Mouse (Mus musculus) cerebellum, adult 2 months (tissue): ENCODE results near the gene Gli1.

Source experiments
- CTCF ChIP-seq: fragments of 200-500 bp; IDR thresholded peaks from 2 replicates; pipeline ENCODE4 v1.5.1; 2011; ENCODE audit warnings: low read depth, mild to moderate bottlenecking, control low read depth, low read length, moderate library complexity, borderline replicate concordance; ENCODE audit not compliant: insufficient read depth
- POLR2A ChIP-seq: fragments of 200-500 bp; IDR thresholded peaks from 2 replicates; pipeline ENCODE4 v1.6.1; 2011; ENCODE audit warnings: low read length, control low read depth, borderline replicate concordance; ENCODE audit not compliant: insufficient read depth

DNA sequence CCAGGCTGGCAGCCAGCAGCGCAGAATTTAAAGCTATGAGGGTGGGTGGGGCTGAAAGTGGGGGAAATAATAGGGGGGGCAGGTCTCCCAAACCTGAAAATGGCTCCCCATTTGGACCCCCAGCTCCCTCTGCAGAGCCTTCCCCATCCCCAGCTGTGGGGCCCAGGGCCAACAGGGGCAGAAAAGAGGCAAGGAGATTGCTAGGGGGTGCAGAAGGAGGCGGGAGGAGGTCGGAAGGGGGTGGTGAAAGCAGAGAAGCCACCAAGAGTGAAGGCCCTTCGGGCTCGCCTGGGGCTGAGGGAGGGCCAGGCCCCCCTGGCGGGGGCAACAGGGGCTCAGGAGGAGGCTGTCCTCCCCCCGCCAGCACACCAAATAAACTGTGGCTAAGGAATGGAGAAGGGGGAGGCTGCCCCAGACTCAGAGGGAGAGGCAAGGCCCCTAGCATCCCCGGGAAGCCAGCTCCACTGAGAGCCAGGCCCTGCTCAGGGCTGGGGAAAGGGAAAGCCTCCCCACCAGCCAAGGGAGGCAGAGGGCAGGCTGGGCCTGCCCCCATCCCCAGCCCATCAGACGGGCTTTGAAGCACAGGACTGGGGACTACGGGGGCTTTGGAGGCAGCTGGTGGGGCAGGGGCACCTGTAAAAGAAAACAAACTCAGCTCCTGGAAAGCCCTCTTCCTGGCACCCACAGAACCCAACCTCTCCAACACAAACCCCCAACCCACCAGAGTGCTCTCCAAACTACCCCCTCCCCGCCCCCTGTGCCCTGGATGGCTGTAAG lies 56.9 kb downstream of the Gli1 start:
- TF ChIP-seq POLR2A (no peak), CTCF (no peak)
